12 mouse cellular contexts compared by ENCODE assay signal in genomic region chr16:65785959-65786358, GRCm38 (mm10). TPM values are rescaled to one million over a fixed set of nuclear protein-coding genes. Genes with fewer than 3 reads are reported as not detected.
DNase-seq lines count a peak whose midpoint lies in the region; ATAC-seq and TF ChIP-seq lines count a peak whose summit lies in the region.
"Had no signal": no experiment of that assay in that cellular context is flagged by ENCODE, and none has a peak within 500 bp of the region (broad histone marks: within the 10 kb centered on the region; RNA-seq: fewer than 3 reads in every experiment).

No protein-coding gene starts in this region.

- H3K4me1 ChIP-seq in intestine, postnatal 0 days (replicated peaks; ENCODE audit: control insufficient read depth, insufficient read depth, low read length), result no peaks in the 10 kb centered on the region
- H3K4me1 ChIP-seq in intestine, embryonic 16.5 days (ENCODE audit: control insufficient read depth, insufficient read depth, low read length), result no peaks in the 10 kb centered on the region
- H3K4me1 ChIP-seq in midbrain, embryonic 14.5 days (ENCODE audit: control insufficient read depth, insufficient read depth, low read length), result no peaks in the 10 kb centered on the region
- H3K4me1 ChIP-seq in midbrain, embryonic 13.5 days (replicated peaks), result no peaks in the 10 kb centered on the region
- H3K4me1 ChIP-seq: heart, embryonic 15.5 days; limb, embryonic 15.5 days had no signal

- no peak overlapping the region for H3K9ac ChIP-seq in intestine, postnatal 0 days (ENCODE audit: low read depth, low read length)
- no peak overlapping the region for H3K9ac ChIP-seq in intestine, embryonic 16.5 days (ENCODE audit: low read depth, low read length)
- no peak overlapping the region for H3K9ac ChIP-seq in midbrain, embryonic 14.5 days (replicated peaks; ENCODE audit: low read length)
- H3K9ac ChIP-seq in midbrain, embryonic 13.5 days (replicated peaks), result no peak overlapping the region
- H3K9ac ChIP-seq: heart, embryonic 15.5 days; limb, embryonic 15.5 days had no signal

- no peaks in the 10 kb centered on the region for H3K36me3 ChIP-seq in intestine, postnatal 0 days (ENCODE audit: control insufficient read depth, insufficient read depth)
- H3K36me3 ChIP-seq in intestine, embryonic 16.5 days (ENCODE audit: control insufficient read depth, insufficient read depth, low read length), result no peaks in the 10 kb centered on the region
- H3K36me3 ChIP-seq in midbrain, embryonic 14.5 days (ENCODE audit: control insufficient read depth, insufficient read depth, low read length), result no peaks in the 10 kb centered on the region
- no peaks in the 10 kb centered on the region for H3K36me3 ChIP-seq in midbrain, embryonic 13.5 days
- H3K36me3 ChIP-seq: heart, embryonic 15.5 days; limb, embryonic 15.5 days had no signal

- peak; percentile 6 to 14 for DNase-seq in cerebellum, postnatal 14 days
- DNase-seq in cerebellum, adult 9-10 months, result no peak
- peak; percentile 41 for DNase-seq in midbrain, embryonic 14.5 days
- peak; percentile 33 for DNase-seq in lung, postnatal 14 days
- no peak for DNase-seq in thymus, postnatal 25 days
- DNase-seq: cerebellum, adult 18-20 months had no signal

- H3K4me2 ChIP-seq in intestine, postnatal 0 days (replicated peaks; ENCODE audit: low read depth), result no peak overlapping the region
- no peak overlapping the region for H3K4me2 ChIP-seq in intestine, embryonic 16.5 days (ENCODE audit: low read depth, low read length)
- no peak overlapping the region for H3K4me2 ChIP-seq in midbrain, embryonic 14.5 days (ENCODE audit: low read length)
- no peak overlapping the region for H3K4me2 ChIP-seq in midbrain, embryonic 13.5 days (replicated peaks)
- H3K4me2 ChIP-seq: heart, embryonic 15.5 days; limb, embryonic 15.5 days; midbrain, embryonic 11.5 days had no signal

- no peak overlapping the region for H3K27ac ChIP-seq in intestine, postnatal 0 days (ENCODE audit: low read depth, low read length)
- H3K27ac ChIP-seq in intestine, embryonic 16.5 days (ENCODE audit: low read length), result no peak overlapping the region
- H3K27ac ChIP-seq in midbrain, embryonic 14.5 days (replicated peaks; ENCODE audit: low read depth, low read length), result no peak overlapping the region
- no peak overlapping the region for H3K27ac ChIP-seq in midbrain, embryonic 13.5 days
- H3K27ac ChIP-seq: heart, embryonic 15.5 days; limb, embryonic 15.5 days had no signal

- H3K4me3 ChIP-seq in intestine, postnatal 0 days (ENCODE audit: low read depth, low read length), result no peak overlapping the region
- no peak overlapping the region for H3K4me3 ChIP-seq in intestine, embryonic 16.5 days (ENCODE audit: low read length)
- no peak overlapping the region for H3K4me3 ChIP-seq in midbrain, embryonic 14.5 days (replicated peaks; ENCODE audit: low read depth, low read length)
- no peak overlapping the region for H3K4me3 ChIP-seq in midbrain, embryonic 13.5 days (replicated peaks)
- H3K4me3 ChIP-seq: heart, embryonic 15.5 days; limb, embryonic 15.5 days had no signal

- H3K27me3 ChIP-seq in intestine, postnatal 0 days (replicated peaks; ENCODE audit: control insufficient read depth, insufficient read depth, low read length), result no peaks in the 10 kb centered on the region
- H3K27me3 ChIP-seq in intestine, embryonic 16.5 days (replicated peaks; ENCODE audit: control insufficient read depth, insufficient read depth, low read length), result no peaks in the 10 kb centered on the region
- no peaks in the 10 kb centered on the region for H3K27me3 ChIP-seq in midbrain, embryonic 14.5 days (ENCODE audit: control insufficient read depth, insufficient read depth, low read length)
- no peaks in the 10 kb centered on the region for H3K27me3 ChIP-seq in midbrain, embryonic 13.5 days
- H3K27me3 ChIP-seq: heart, embryonic 15.5 days; limb, embryonic 15.5 days had no signal

- no peaks in the 10 kb centered on the region for H3K9me3 ChIP-seq in intestine, postnatal 0 days (ENCODE audit: control insufficient read depth)
- no peaks in the 10 kb centered on the region for H3K9me3 ChIP-seq in intestine, embryonic 16.5 days (ENCODE audit: control insufficient read depth, low read length)
- no peaks in the 10 kb centered on the region for H3K9me3 ChIP-seq in midbrain, embryonic 14.5 days (ENCODE audit: control insufficient read depth, low read length)
- no peaks in the 10 kb centered on the region for H3K9me3 ChIP-seq in midbrain, embryonic 13.5 days
- H3K9me3 ChIP-seq: heart, embryonic 15.5 days; limb, embryonic 15.5 days had no signal

- 47% methylated on average over 1 of the region's 1 CpGs for WGBS in intestine, postnatal 0 days
- WGBS in intestine, embryonic 16.5 days, result 55% methylated on average over 1 of the region's 1 CpGs
- 64% methylated on average over 1 of the region's 1 CpGs for WGBS in midbrain, embryonic 14.5 days
- WGBS in midbrain, embryonic 13.5 days, result 64% methylated on average over 1 of the region's 1 CpGs

- TF ChIP-seq CTCF in intestine, postnatal 0 days (IDR thresholded peaks at IDR 0.05; ENCODE audit: low read depth), result peak; percentile 61

- ATAC-seq in intestine, postnatal 0 days, result no peak
- no peak for ATAC-seq in intestine, embryonic 16.5 days
- no peak for ATAC-seq in midbrain, embryonic 14.5 days (ENCODE audit: low FRiP score, low TSS enrichment)
- no peak for ATAC-seq in midbrain, embryonic 13.5 days

RNA-seq across cellular contexts. Expression of gene Vgll3, which starts 29.1 kb away (rescaled TPM):
- polyA plus RNA-seq in intestine, postnatal 0 days (2015; fragmentation: Nextera tagmentation; extraction: Ambion mirVana), result 1.9 TPM in 2 replicates
- polyA plus RNA-seq in intestine, embryonic 16.5 days (2015; fragmentation: Nextera tagmentation; extraction: Ambion mirVana), result 2.4 and 2.8 TPM in 2 replicates
- 1.5 TPM in 2 replicates for polyA plus RNA-seq in midbrain, embryonic 14.5 days (2014; fragmentation: Nextera tagmentation; extraction: Ambion mirVana)
- polyA plus RNA-seq in midbrain, embryonic 13.5 days (2015; fragmentation: Nextera tagmentation; extraction: Ambion mirVana), result 0.88 and 1.7 TPM in 2 replicates

Comparison
In these comparisons a context has a peak if more than half of its experiments do, and no peak if none do; other contexts are left out.
1. DNase-seq: peak in cerebellum, postnatal 14 days (2 of 2), midbrain, embryonic 14.5 days (single experiment) and lung, postnatal 14 days (single experiment); none in cerebellum, adult 9-10 months (single experiment) and thymus, postnatal 25 days (single experiment).